Mouse (Mus musculus): Measurements from ENCODE around the gene Lrch3.
"Not testable (repeated sequence)": the region's sequence is repeated elsewhere in the genome, so short reads cannot be mapped to it uniquely, and the experiment has no call there.

The Lrch3 gene

DNA sequence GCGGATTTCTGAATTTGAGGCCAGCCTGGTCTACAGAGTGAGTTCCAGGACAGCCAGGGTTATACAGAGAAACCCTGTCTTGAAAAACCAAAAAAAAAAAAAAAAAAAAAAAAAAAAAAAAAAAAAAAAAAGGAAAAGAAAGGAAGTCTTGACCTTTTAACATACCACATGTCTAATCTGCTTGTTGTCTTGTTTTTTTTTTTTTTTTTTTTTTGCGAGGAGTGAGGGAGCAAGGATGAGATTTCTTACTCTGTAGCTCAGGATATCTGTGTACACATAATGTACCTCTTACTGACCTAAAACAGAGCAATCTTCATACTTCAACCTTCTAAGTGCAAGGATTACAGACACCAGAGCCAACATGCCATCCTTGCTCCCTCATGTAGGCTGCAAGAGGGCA lies 141.0 kb downstream of the Lrch3 start:
- not testable (repeated sequence) for DNase-seq (ENCODE audit: low spot score in 2 of 2)

- DNase-seq (ENCODE audit: low spot score in 2 of 2) = no peak
Measured at GRCm38 (mm10) chr16:33055655-33056054, 141.8 kb downstream of the Lrch3 start.

DNA sequence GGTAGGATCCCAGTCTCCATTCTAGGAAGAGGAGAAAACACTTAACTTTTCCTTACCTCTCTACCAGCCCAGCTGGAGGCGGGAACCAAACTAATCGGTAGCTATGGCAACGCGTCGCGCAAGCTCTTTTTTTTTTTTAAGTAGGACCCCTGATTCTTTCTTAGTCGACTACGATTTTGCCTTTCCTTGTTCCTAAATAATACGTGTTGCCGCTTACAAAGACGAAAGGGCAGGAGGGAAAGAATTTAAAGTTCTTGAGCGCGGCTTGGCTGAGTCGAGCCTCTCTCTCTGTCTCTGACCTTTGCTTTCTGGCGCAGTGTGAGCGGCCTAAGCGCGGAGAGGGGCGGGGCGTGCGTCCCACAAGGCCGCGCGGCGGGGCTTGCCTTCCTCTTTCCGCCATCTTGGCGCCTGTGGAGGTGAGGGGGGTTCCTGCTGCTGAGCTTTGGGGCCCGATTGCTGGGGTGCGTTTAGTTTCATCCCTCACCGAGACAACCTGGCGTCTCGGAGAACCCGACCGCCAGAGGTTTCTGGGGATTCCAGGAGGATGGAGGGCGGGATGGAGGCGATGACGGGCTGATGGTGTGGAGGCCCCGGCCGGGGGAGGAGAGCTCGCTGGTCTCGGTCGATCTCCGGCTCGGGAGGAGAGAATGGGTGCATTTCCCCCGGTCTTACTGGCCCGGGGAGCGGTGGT lies 142.3 kb downstream of the Lrch3 start, which contains the start of the genes Iqcg and Rpl35a:
Gene Iqcg (minus strand): TSS at position 124 of the 691 bp plus-strand sequence.
Gene Rpl35a (plus strand): TSS at position 359 of the 691 bp plus-strand sequence.
- DNase-seq (ENCODE audit: low spot score in 2 of 2) = peak; percentile 87 to 95

- no peak for DNase-seq (ENCODE audit: low spot score in 2 of 2)
Measured at GRCm38 (mm10) chr16:33056786-33057185, 142.9 kb downstream of the Lrch3 start.

GRCm38 (mm10) chr16:33058033-33058432 lies 144.1 kb downstream of the Lrch3 start:
- no peak for DNase-seq (ENCODE audit: low spot score in 2 of 2)

GRCm38 (mm10) chr16:33058656-33059055 lies 144.8 kb downstream of the Lrch3 start:
- not testable (repeated sequence) for DNase-seq (ENCODE audit: low spot score in 2 of 2)

DNA sequence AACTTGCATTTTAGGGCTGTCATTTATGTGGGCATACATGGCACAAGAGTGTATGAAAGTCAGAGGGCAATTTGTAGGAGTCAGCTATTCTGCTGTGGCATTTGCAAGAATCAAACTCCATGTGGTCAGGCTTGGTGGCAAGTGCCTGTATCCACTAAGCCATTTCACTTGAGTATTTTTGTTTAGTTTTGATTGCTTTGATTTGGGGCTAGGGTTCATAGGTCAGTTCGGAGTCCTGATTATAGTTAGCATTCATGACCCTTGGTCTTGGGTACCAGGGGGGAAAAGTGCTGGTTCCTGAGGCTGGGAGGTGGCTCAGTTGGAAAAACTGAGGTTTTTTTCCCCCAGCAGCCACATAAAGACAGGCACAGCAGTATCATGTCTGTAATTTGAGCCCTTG lies 145.6 kb downstream of the Lrch3 start:
- no peak for DNase-seq (ENCODE audit: low spot score in 2 of 2)

GRCm38 (mm10) chr16:33060926-33061325 lies 147.0 kb downstream of the Lrch3 start:
- no peak for DNase-seq (ENCODE audit: low spot score in 2 of 2)

DNA sequence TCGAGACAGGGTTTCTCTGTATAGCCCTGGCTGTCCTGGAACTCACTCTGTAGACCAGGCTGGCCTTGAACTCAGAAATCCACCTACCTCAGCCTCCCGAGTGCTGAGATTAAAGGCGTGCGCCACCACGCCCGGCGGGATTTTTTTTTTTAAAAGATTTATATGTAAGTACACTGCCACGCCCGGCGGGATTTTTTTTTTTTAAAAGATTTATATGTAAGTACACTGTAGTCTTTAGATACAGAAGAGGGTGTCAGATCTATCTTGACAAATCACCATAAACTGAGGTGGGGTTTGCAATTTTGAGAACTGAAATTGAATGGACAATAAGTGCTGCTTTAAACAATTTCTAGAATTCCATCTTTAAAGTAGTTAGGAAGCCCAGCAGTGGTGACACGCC lies 147.5 kb downstream of the Lrch3 start:
- DNase-seq (ENCODE audit: low spot score in 2 of 2) = no peak

- peak; percentile 87 to 92 for DNase-seq (ENCODE audit: low spot score in 2 of 2)
Measured at GRCm38 (mm10) chr16:33062024-33062681, 148.3 kb downstream of the Lrch3 start, which contains the start of gene Lmln. Gene Lmln, plus strand, starts transcription at chr16:33062521.

DNA sequence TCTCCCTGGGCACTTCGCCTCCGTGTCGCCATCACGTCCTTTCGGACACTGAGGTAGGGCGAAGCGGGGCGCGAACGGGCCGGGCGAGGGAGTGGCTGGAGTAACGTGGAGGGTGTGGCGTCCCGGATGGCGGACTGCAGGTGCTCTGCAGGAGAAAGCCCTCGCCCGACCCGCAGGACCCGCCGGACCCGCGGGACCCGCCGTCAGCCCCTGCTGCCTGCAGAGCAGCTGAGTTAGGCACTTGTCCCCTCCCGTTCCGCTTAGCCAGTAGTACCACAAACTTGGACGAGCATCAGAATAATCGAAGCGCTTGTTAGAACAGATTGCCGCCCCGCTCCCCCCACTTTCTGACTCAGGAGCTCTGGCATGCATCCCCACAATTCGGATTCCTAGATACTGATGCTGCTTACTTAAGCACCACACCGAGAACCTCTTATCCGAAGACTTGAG lies 148.8 kb downstream of the Lrch3 start:
- peak in 1 of 2 experiments; percentile 86 for DNase-seq (ENCODE audit: low spot score in 2 of 2)

GRCm38 (mm10) chr16:33063267-33063666 lies 149.4 kb downstream of the Lrch3 start:
- no peak for DNase-seq (ENCODE audit: low spot score in 2 of 2)

DNA sequence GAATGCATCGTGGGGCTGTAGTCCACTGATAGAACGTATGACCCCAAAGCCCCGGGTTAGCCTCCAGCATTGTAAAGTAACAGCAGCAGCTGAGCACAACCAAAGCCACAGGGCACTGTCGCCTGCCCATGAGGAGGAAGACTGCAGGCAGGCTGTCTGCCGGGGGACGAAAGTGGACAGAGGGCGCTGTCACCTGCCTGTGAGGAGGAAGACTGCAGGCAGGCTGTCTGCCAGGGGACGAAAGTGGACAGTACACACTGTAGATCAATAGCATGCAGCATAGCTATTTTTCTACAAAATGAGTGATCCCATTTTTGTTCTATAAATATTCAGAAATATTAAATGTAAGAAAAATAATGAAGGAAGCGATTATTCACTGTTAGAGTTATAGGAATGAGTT lies 150.7 kb downstream of the Lrch3 start:
- no peak for DNase-seq (ENCODE audit: low spot score in 2 of 2)
